Mouse (Mus musculus) adrenal gland, postnatal 36 days (tissue): ENCODE measurements around the gene Rps26. TPM values are rescaled to one million over a fixed set of nuclear protein-coding genes. Genes with fewer than 3 reads are reported as not detected.
"Not testable (repeated sequence)": the region's sequence is repeated elsewhere in the genome, so short reads cannot be mapped to it uniquely, and the experiment has no call there.

Source experiments
- DNase-seq, 2 experiments: peaks; one replicate each; pipeline ENCODE4 v3.0.0; 2021; ENCODE audit warnings: mixed read lengths in 1 of 2
- total RNA-seq, 2 experiments: library from RNA; stranded (reverse); gene quantifications; 2 replicates each; pipeline ENCODE4 v1.2.3; 2021

Gene Rps26
- total RNA-seq, 2 experiments from 2014 or later, result 697 to 707 TPM

DNA sequence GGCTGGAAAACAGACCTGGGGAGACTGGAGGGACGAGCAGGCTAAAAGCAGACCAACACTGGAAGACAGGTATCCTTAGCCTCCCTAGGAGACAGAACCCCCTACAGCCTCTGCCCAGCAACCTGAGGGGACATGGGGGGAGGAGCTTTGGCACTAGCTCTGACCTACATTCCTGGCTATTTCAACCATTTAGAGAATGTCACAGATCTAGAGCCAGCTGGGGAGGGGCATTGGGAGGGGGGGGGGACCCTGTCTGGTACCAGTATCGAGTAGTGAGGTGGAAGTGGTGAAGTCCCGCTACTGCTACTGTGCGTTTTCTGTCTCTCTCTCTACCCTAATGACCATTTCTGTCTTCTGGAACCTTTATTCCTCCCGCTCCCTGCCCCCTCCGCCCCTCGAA, 15.3 kb upstream of the Rps26 start:
- DNase-seq, result no peak

DNA sequence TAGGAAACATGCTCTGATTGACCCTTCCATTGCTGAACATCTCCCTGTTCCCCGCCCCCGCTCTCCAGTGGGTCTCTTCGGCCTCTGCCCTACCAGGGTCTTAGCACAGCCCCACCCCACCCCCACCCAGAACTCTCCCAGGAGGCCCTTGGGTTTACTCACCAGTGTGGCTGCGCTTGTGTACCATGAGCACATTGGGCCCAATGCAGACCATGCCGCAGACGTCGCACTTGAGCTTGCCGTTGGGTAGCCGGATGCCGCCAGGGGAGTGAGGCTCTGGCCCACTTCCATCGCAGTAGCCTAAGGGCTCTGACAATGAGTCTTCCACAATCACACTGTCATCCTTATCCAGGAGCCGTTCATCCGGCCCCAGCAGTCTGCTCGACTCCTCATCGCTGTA, 14.3 kb upstream of the Rps26 start:
- DNase-seq, result no peak

DNA sequence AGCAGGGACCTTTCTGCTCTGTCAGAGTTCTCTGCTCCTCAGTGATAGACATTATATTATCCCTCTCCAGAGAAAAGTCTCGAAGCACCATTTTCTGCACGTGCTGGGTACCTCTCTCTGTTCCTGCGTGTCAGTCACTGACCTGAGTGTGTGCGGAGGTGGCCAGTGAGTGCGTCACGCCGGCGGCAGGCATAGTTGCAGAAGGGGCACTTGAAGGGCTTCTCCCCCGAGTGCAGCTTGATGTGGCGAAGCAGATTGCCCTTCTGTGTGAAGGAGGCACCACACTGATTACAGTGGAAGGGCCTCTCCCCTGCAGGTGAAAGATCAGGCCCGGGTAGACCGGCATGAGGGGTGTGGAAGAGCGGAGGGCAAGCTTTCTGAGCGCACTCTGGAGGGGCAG, 13.5 kb upstream of the Rps26 start:
- DNase-seq, result no peak

DNA sequence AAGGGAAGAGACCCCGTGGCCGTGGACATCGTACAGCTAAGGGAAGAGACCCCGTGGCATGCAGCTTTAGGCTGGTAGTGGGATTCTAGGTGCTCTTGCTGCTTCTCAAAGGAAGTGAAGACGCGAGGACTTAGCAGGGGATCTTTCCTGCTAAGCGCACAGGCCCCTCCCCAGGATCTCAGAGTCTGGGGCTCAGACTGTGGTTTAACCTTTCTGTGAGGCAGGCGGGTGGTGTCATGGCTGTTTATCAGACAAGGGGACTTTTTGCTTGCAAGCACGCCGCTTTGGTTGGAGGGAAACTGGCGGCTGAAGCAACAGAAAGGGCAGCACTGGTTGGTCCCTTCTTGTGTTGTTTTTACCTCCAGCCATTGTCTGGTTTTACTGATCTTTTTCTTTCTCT, 10.5 kb upstream of the Rps26 start:
- no peak for DNase-seq

DNA sequence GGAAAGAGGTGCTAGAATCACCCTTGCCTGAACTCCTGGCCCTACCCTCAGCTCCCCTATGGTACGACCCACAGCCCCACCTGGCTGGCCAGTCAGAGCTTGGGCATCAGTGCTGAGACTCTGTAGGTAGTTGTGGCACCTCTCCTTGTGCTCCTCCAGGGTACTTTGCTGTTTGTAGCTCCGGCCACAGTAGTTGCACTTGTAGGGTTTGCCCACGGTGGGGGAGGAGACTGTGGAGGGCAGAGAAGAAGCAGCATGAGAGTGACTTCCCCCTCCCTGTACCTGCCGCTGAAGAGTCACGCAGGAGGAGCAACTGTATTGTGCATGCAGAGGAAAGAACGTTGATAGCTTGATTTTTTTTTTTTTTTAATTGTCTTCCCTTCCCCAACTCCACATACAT, 10.0 kb upstream of the Rps26 start:
- no peak for DNase-seq

DNA sequence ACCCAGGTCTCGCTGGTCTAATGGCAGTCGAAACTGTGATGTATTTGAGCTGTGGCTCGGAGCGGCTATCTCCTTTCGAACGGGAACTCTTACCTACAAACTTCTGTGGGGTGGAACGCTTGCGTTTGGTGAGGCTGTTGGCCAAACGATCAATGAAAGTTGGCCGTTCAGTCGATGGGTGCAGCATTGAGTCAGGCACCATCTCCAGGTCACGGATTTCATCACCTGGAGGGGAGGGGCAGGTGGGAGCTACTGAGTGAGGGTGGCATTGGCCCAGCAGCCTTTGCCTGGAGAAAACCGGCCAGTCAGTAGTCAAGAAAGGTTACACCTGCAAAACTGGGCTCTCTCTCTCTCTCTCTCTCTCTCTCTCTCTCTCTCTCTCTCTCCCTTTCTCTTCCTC, 9.2 kb upstream of the Rps26 start:
- DNase-seq, result no peak

DNA sequence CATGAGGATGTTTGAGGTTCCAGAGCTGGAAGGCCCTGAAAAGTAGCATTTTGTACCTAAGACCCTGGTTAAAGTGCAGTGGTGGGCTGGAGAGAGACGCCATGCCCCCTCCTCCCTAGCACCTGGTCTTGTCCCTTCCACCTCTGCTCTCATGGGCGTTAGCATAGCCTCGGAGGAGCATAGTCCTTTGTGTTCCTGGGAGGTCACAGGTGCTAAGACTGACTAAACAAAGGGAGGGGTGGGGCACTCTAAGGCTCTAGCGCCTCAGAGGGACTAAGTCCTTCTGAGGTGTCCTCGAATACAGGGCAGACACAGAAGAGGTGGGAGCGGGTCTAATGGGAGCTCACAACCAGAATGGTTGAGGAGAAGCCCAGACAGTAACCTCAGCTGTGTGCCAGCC, 5.0 kb upstream of the Rps26 start:
- no peak for DNase-seq

GRCm38 (mm10) chr10:128630306-128630705, 3.8 kb upstream of the Rps26 start:
- DNase-seq, result not testable (repeated sequence)

- DNase-seq, result no peak
Observed at GRCm38 (mm10) chr10:128629746-128630145, 3.2 kb upstream of the Rps26 start.

GRCm38 (mm10) chr10:128627398-128628317, 1.1 kb upstream of the Rps26 start:
- no peak for DNase-seq

DNA sequence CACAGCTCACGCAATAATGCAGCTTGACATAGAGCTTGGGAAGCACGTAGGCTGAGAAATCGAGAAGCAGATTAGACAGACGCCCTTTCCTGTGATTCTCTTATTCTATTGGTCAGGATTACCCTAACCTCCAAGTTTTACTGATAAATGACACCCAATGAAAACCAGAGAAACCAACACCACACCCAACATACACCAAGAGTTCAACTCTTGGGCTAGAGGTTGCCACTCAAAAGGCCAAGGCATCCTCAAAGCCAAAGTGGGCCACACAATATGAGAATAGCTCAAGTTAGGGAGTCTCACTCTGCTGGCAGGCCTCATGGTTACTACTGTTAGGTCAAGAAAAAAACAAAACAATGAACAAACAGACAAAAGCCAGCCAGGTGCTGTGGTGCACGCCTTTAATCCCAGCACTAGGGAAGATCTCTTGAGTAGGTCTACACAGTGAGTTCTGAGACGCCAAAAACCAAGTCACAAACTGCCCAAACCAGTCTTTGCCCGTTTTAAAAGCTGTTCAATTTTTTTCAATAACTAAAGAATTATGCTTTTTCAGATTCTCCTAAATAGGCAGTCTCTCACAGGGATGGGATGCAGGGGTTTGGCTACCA, 1.2 kb downstream of the Rps26 start:
- no peak for DNase-seq

GRCm38 (mm10) chr10:128623106-128623613, 3.4 kb downstream of the Rps26 start:
- DNase-seq, result not testable (repeated sequence)

- DNase-seq, result no peak
Observed at GRCm38 (mm10) chr10:128622702-128623101, 3.8 kb downstream of the Rps26 start.

DNA sequence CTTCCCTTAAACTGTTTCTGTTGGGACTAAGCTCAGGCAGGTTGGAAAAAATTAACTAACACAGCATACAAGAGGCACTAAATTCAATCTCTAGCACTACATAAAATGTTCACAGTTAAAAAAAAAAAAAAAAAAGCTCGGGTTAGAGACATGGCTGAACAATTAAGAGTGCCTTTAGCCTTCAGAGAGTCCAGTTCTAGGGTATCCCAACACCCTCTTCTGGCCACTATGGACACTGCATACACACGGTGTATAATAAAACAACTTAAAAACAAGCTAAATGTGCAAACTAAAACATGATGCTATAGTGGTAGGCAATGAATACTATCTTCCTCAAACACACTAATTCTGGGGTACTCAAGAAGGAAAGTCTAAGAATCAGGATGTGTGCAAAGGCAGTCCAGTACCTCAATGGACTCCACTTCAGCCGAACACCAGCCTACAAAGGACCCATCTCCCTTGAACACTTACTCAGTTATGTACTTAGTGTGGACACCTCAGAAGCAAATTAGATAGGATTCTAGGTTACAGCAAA, 4.5 kb downstream of the Rps26 start:
- DNase-seq, result no peak

DNA sequence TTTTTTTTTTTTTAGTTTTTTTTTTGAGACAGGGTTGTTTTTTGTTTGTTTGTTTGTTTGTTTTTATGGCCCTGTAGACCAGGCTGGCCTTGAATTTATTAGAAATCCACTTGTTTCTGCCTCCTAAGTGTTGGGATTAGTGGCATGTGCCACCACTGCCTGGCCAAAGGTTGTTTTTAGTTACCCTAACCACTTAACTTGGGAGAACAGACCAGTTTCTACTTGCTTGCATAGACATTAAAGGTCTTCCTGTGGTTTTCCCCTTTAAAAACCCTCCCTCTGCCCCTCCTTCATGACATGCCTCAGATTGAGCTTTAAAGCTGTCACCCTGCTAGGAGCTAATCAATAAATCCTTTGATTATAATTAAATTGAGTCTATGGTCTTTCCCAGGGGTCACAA, 6.3 kb downstream of the Rps26 start:
- DNase-seq, result no peak

DNA sequence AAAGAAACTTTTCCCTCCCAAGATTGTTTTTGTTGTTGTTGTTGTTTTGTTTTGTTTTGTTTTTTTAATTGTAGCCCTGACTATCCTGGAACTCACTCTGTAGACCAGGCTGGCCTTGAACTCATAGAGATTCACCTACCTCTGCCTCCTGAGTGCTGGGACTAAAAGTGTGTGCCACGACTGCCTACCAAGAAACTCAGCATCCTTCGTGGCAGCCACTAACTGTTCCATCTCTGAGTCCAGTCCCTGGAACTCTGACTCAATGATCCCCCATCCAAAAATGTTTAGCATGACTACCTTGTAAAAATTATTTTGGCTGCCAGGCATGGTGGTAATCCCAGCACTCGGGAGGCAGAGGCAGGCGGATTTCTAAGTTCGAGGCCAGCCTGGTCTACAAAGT, 7.4 kb downstream of the Rps26 start:
- DNase-seq, result not testable (repeated sequence)

- DNase-seq, result no peak
Observed at GRCm38 (mm10) chr10:128618570-128618969, 8.0 kb downstream of the Rps26 start.

DNA sequence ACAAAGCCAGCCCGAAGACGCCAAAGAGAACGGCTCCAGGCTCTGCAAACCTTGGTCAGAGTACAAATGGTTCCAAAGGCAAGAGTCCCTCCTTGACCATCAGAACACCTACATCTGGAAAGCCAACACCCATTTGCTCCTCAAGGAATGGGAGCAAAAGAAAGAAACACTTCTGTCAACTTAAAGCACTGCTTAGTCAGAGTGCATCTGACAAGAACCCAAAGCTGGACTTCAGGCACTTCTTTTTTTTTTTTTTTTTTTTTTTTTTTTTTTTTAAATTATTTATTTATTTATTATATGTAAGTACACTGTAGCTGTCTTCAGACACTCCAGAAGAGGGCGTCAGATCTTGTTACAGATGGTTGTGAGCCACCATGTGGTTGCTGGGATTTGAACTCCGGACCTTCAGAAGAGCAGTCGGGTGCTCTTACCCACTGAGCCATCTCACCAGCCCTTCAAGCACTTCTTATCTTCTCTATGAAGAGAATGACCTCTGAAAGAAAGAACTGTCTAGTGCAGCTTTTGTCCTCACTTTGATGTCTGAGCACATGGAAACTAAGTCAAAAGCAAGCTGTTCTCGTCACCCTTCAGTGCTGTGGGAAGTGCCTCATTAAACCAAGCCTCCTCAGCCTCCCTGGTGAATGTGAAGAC, 10.6 kb downstream of the Rps26 start:
- DNase-seq, result not testable (repeated sequence)

- DNase-seq, result no peak
Observed at GRCm38 (mm10) chr10:128614934-128615333, 11.6 kb downstream of the Rps26 start.

- DNase-seq, result not testable (repeated sequence)
Observed at GRCm38 (mm10) chr10:128613820-128614219, 12.7 kb downstream of the Rps26 start.

DNA sequence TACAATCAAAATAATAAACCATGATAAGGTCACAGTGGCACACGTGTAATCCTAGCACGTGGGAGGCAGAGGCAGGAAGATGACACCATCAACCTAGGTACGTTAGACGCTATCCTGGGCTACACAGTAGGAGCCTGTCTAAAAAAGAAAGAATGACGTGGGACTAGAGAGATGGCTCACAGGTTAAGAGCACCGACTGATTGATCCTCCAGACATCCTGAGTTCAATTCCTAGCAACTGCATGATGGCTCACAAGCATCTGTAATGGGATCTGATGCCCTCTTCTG, 13.4 kb downstream of the Rps26 start:
- no peak for DNase-seq

GRCm38 (mm10) chr10:128612433-128613153, 14.0 kb downstream of the Rps26 start:
- peak; percentile 78 to 86 for DNase-seq
